Mouse (Mus musculus) MEL (cell line): ENCODE results near the gene Olfr814. TPM values are rescaled to one million over a fixed set of nuclear protein-coding genes. Genes with fewer than 3 reads are reported as not detected.
"Not testable (repeated sequence)": the region's sequence is repeated elsewhere in the genome, so short reads cannot be mapped to it uniquely, and the experiment has no call there.

Experiments
- DNase-seq: peaks from one replicate; pipeline ENCODE4 v3.0.0; 2011; ENCODE audit warnings: low read depth, low spot score
- H3K27ac ChIP-seq: 2 replicates; pipeline ENCODE4 v1.5.1; 2012; ENCODE audit warnings: low read depth, mild to moderate bottlenecking, control low read depth, low read length, moderate library complexity; ENCODE audit not compliant: control insufficient read depth
- H3K27me3 ChIP-seq, 2 experiments: fragments of 150-350 bp in 1 of 2; sonication (generic) in 1 of 2; 2 replicates each; pipeline ENCODE4 v1.6.1; 2012; ENCODE audit warnings: low read length in 2 of 2, mild to moderate bottlenecking in 2 of 2, improper control_type of control experiment in 1 of 2, moderate library complexity in 1 of 2; ENCODE audit not compliant: insufficient read depth in 2 of 2, control insufficient read depth in 1 of 2
- H3K36me3 ChIP-seq, 2 experiments: 2 replicates each; pipeline ENCODE4 v1.6.1; 2012 to 2014; ENCODE audit warnings: low read length in 2 of 2, improper control_type of control experiment in 1 of 2, inconsistent platforms in 1 of 2, mild to moderate bottlenecking in 1 of 2; ENCODE audit not compliant: insufficient read depth in 2 of 2, control insufficient read depth in 1 of 2
- H3K4me1 ChIP-seq, 2 experiments: fragments of 150-350 bp in 1 of 2; sonication (generic) in 1 of 2; 2 replicates each; pipeline ENCODE4 v1.6.1; 2012; ENCODE audit warnings: low read length in 2 of 2, improper control_type of control experiment in 1 of 2, mild to moderate bottlenecking in 1 of 2; ENCODE audit not compliant: insufficient read depth in 2 of 2, control insufficient read depth in 1 of 2
- H3K4me3 ChIP-seq, 2 experiments: fragments of 150-350 bp in 1 of 2; sonication (generic) in 1 of 2; 2 replicates each; pipeline ENCODE4 v1.5.1; 2012; ENCODE audit warnings: low read depth in 2 of 2, low read length in 2 of 2, mild to moderate bottlenecking in 2 of 2, moderate library complexity in 2 of 2, control low read depth in 1 of 2, improper control_type of control experiment in 1 of 2; ENCODE audit not compliant: control insufficient read depth in 1 of 2, insufficient read depth in 1 of 2
- H3K79me2 ChIP-seq: 2 replicates; pipeline ENCODE4 v1.6.1; 2012; ENCODE audit warnings: mild to moderate bottlenecking, low read length, moderate library complexity; ENCODE audit not compliant: control insufficient read depth, poor library complexity, insufficient read depth
- H3K9ac ChIP-seq: 2 replicates; pipeline ENCODE4 v1.6.1; 2012; ENCODE audit warnings: low read depth, mild to moderate bottlenecking, control low read depth, low read length, moderate library complexity; ENCODE audit not compliant: control insufficient read depth, poor library complexity, severe bottlenecking
- H3K9me3 ChIP-seq: fragments of 150-350 bp; sonication (generic); replicated peaks from 2 replicates; pipeline ENCODE4 v1.6.1; 2012; ENCODE audit warnings: mild to moderate bottlenecking, low read length, improper control_type of control experiment, moderate library complexity; ENCODE audit not compliant: insufficient read depth
- CTCF ChIP-seq, 3 experiments: IDR thresholded peaks in 2 of 3; conservative IDR thresholded peaks in 1 of 3; 2 replicates each; pipeline ENCODE4 v1.5.1; 2011 to 2012; ENCODE audit warnings: low read length in 3 of 3, low read depth in 2 of 3, mild to moderate bottlenecking in 2 of 3, improper control_type of control experiment in 1 of 3, inconsistent platforms in 1 of 3, mixed read lengths in 1 of 3, moderate library complexity in 1 of 3; ENCODE audit not compliant: control insufficient read depth in 1 of 3, insufficient read depth in 1 of 3, poor library complexity in 1 of 3, severe bottlenecking in 1 of 3
- ELF1 ChIP-seq: IDR thresholded peaks from 2 replicates; pipeline ENCODE4 v1.6.1; 2014; ENCODE audit warnings: low read depth, mild to moderate bottlenecking, inconsistent platforms, low read length, improper control_type of control experiment, moderate library complexity
- EP300 ChIP-seq, 2 experiments: IDR thresholded peaks; 2 replicates each; pipeline ENCODE4 v1.6.1; 2011; ENCODE audit warnings: improper control_type of control experiment in 2 of 2, low read length in 2 of 2, low read depth in 1 of 2, mild to moderate bottlenecking in 1 of 2
- GATA1 ChIP-seq: IDR thresholded peaks from 2 replicates; pipeline ENCODE4 v1.6.1; 2011; ENCODE audit warnings: low read depth, low read length, improper control_type of control experiment
- HCFC1 ChIP-seq: IDR thresholded peaks from 2 replicates; pipeline ENCODE4 v1.6.1; 2012; ENCODE audit warnings: low read depth, mild to moderate bottlenecking, inconsistent platforms, low read length, improper control_type of control experiment, moderate library complexity
- MAX ChIP-seq: IDR thresholded peaks from 2 replicates; pipeline ENCODE4 v1.6.1; 2011; ENCODE audit warnings: low read length, improper control_type of control experiment
- MEF2A ChIP-seq: IDR thresholded peaks from 2 replicates; pipeline ENCODE4 v1.6.1; 2014; ENCODE audit warnings: low read depth, mild to moderate bottlenecking, inconsistent platforms, low read length, improper control_type of control experiment; ENCODE audit not compliant: poor library complexity, insufficient replicate concordance, severe bottlenecking; ENCODE audit errors: extremely low read depth
- MXI1 ChIP-seq: IDR thresholded peaks from 2 replicates; pipeline ENCODE4 v1.6.1; 2011; ENCODE audit warnings: mild to moderate bottlenecking, low read depth, low read length, improper control_type of control experiment
- MYC ChIP-seq: IDR thresholded peaks from 2 replicates; pipeline ENCODE4 v1.6.1; 2011; ENCODE audit warnings: low read depth, mild to moderate bottlenecking, low read length, improper control_type of control experiment, moderate library complexity
- NELFE ChIP-seq: IDR thresholded peaks from 2 replicates; pipeline ENCODE4 v1.6.1; 2011; ENCODE audit warnings: low read depth, low read length, improper control_type of control experiment
- POLR2A ChIP-seq, 2 experiments: IDR thresholded peaks; 2 replicates each; pipeline ENCODE4 v1.6.1; 2011 to 2012; ENCODE audit warnings: low read length in 2 of 2, mild to moderate bottlenecking in 2 of 2, control low read depth in 1 of 2, improper control_type of control experiment in 1 of 2, low read depth in 1 of 2, moderate library complexity in 1 of 2; ENCODE audit not compliant: control insufficient read depth in 1 of 2, insufficient read depth in 1 of 2, poor library complexity in 1 of 2
- POLR2AphosphoS2 ChIP-seq: IDR thresholded peaks from 2 replicates; pipeline ENCODE4 v1.6.1; 2011; ENCODE audit warnings: low read length, improper control_type of control experiment
- RAD21 ChIP-seq: IDR thresholded peaks from 2 replicates; pipeline ENCODE4 v1.6.1; 2011; ENCODE audit warnings: mild to moderate bottlenecking, low read depth, low read length, improper control_type of control experiment
- RCOR1 ChIP-seq: IDR thresholded peaks from 2 replicates; pipeline ENCODE4 v1.6.1; 2012; ENCODE audit warnings: low read depth, mild to moderate bottlenecking, inconsistent platforms, low read length, improper control_type of control experiment
- SIN3A ChIP-seq: IDR thresholded peaks from 2 replicates; pipeline ENCODE4 v1.6.1; 2012; ENCODE audit warnings: low read length, improper control_type of control experiment, inconsistent platforms
- SMC3 ChIP-seq: IDR thresholded peaks from 2 replicates; pipeline ENCODE4 v1.6.1; 2011; ENCODE audit warnings: low read depth, low read length, improper control_type of control experiment
- TAL1 ChIP-seq: IDR thresholded peaks from 2 replicates; pipeline ENCODE4 v1.6.1; 2012; ENCODE audit warnings: mild to moderate bottlenecking, inconsistent platforms, low read length, moderate library complexity, mixed read lengths
- TBP ChIP-seq: IDR thresholded peaks from 2 replicates; pipeline ENCODE4 v1.8.0; 2011; ENCODE audit warnings: low read depth, low read length, improper control_type of control experiment
- USF1 ChIP-seq: IDR thresholded peaks from 2 replicates; pipeline ENCODE4 v1.6.1; 2014; ENCODE audit warnings: low read depth, mild to moderate bottlenecking, inconsistent platforms, low read length, improper control_type of control experiment, moderate library complexity
- ZC3H11A ChIP-seq: IDR thresholded peaks from 2 replicates; pipeline ENCODE4 v1.6.1; 2012; ENCODE audit warnings: low read depth, mild to moderate bottlenecking, inconsistent platforms, low read length, improper control_type of control experiment
- ZKSCAN1 ChIP-seq: IDR thresholded peaks from 2 replicates; pipeline ENCODE4 v1.6.1; 2012; ENCODE audit warnings: low read depth, mild to moderate bottlenecking, inconsistent platforms, low read length, improper control_type of control experiment, moderate library complexity
- ZNF384 ChIP-seq: IDR thresholded peaks from 2 replicates; pipeline ENCODE4 v1.6.1; 2012; ENCODE audit warnings: low read depth, mild to moderate bottlenecking, inconsistent platforms, low read length, improper control_type of control experiment
- polyA plus RNA-seq, 2 experiments: library from polyadenylated mRNA; stranded (reverse) in 1 of 2; unstranded in 1 of 2; fragments of >175 nt in 1 of 2; fragments of >200 nt in 1 of 2; gene quantifications; 2 replicates each; pipeline versions ENCODE4 v1.2.1 to v1.2.4; 2012; ENCODE audit warnings: low replicate concordance in 2 of 2, low read depth in 1 of 2; ENCODE audit not compliant: insufficient read length in 2 of 2, insufficient read depth in 1 of 2, missing spikeins in 1 of 2
- total RNA-seq: library from RNA; depleted of rRNA; stranded (reverse); fragments of 300-350 nt; gene quantifications from 2 replicates; pipeline ENCODE4 v1.2.3, GENCODE M21; 2012

The Olfr814 gene
- total and polyA plus RNA-seq, 3 experiments: not detected

- no peaks in the 10 kb centered on the region for H3K79me2 ChIP-seq
- no peak for DNase-seq
- H3K9me3 ChIP-seq: no peaks in the 10 kb centered on the region
- H3K4me3 ChIP-seq: no peak overlapping the region
- H3K4me1 ChIP-seq: no peaks in the 10 kb centered on the region
- no peak for TF ChIP-seq TAL1
- no peak for TF ChIP-seq RCOR1
- TF ChIP-seq ELF1: no peak
- TF ChIP-seq USF1: no peak
- TF ChIP-seq ZKSCAN1: no peak
- no peak for TF ChIP-seq SIN3A
- no peak for TF ChIP-seq TBP
- no peak for TF ChIP-seq MYC
- no peak for TF ChIP-seq MAX
- no peak for TF ChIP-seq SMC3
- TF ChIP-seq CTCF (IDR thresholded peaks at IDR 0.05 in 2 of 3, conservative IDR thresholded peaks at IDR 0.05 in 1 of 3; ENCODE audit: control insufficient read depth in 1 of 3, insufficient read depth in 1 of 3, low read depth in 2 of 3, low read length in 3 of 3, poor library complexity in 1 of 3, severe bottlenecking in 1 of 3): no peak
- TF ChIP-seq ZC3H11A: no peak
- no peak for TF ChIP-seq POLR2A (IDR thresholded peaks at IDR 0.05; ENCODE audit: control insufficient read depth in 1 of 2, insufficient read depth in 1 of 2, low read depth in 1 of 2, low read length in 2 of 2, poor library complexity in 1 of 2)
- no peak for TF ChIP-seq GATA1
- no peak for TF ChIP-seq MXI1
- no peak for TF ChIP-seq MEF2A
- TF ChIP-seq RAD21: no peak
- H3K36me3 ChIP-seq: no peaks in the 10 kb centered on the region
- no peak overlapping the region for H3K9ac ChIP-seq
- no peak overlapping the region for H3K27ac ChIP-seq
- no peaks in the 10 kb centered on the region for H3K27me3 ChIP-seq
These were observed 6.3 kb upstream of the Olfr814 start for GRCm38 (mm10) chr10:129885934-129886333.

- not testable (repeated sequence) for H3K27me3 ChIP-seq, DNase-seq, H3K36me3 ChIP-seq, H3K27ac ChIP-seq, H3K9me3 ChIP-seq, H3K9ac ChIP-seq, H3K79me2 ChIP-seq, H3K4me1 ChIP-seq, H3K4me3 ChIP-seq
These were observed 5.8 kb upstream of the Olfr814 start for GRCm38 (mm10) chr10:129885496-129885895.

GRCm38 (mm10) chr10:129855067-129855466 is 24.6 kb downstream of the Olfr814 start, which contains the start of gene Olfr813:
Olfr813 (plus strand) TSS chr10:129855367.
- TF ChIP-seq HCFC1 (no peak), NELFE (no peak), ZNF384 (no peak), POLR2A (IDR thresholded peaks at IDR 0.05; ENCODE audit: control insufficient read depth in 1 of 2, insufficient read depth in 1 of 2, low read depth in 1 of 2, low read length in 2 of 2, poor library complexity in 1 of 2) (no peak), ZC3H11A (no peak), EP300 (IDR thresholded peaks at IDR 0.05; ENCODE audit: low read depth in 1 of 2, low read length in 2 of 2) (no peak), SIN3A (no peak), POLR2AphosphoS2 (no peak)
- DNase-seq: no peak
- Histone ChIP-seq H3K36me3 (no peaks in the 10 kb centered on the region), H3K9me3 (no peaks in the 10 kb centered on the region), H3K4me3 (no peak within 1 kb of the TSS), H3K9ac (no peak within 1 kb of the TSS), H3K27ac (no peak within 1 kb of the TSS), H3K4me1 (no peaks in the 10 kb centered on the region), H3K27me3 (no peaks in the 10 kb centered on the region), H3K79me2 (no peaks in the 10 kb centered on the region)
